Mouse (Mus musculus): ENCODE data around the gene Mast4.

The Mast4 gene

DNA sequence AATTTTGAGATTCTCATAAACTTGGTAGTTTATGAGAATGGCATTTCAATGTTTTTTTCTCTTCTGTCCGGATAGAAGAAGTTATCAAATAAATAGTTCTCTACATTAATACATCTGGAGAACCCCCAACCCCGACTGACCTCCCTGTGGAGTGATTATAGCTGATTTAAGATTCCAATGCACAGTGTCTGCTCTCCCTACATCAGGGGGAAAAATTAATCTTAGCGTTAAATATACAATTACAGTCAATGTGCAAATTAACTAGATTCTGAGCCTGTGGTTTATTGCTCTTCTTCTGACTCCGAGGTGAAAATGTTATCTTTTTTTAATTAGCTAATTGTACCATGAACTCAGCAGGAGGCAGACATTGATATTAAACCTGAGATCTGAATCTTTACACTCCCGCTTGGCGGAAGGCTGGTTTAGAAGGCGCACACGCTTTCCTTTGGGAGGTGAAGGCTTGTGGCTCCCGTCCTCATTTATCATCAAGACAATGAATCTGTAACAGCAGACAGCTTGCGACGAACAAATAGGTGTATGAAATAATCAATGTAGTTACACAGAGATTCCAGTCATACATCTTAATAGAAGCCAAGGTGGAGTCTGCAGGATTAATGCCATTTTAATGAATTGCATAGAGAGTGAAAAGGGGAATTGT is 274.2 kb downstream of the Mast4 start:
- no peak for DNase-seq (ENCODE audit: low spot score in 2 of 2)

- DNase-seq (ENCODE audit: low spot score in 2 of 2) = no peak
Measured at GRCm38 (mm10) chr13:103056451-103056850, 277.8 kb downstream of the Mast4 start.

DNA sequence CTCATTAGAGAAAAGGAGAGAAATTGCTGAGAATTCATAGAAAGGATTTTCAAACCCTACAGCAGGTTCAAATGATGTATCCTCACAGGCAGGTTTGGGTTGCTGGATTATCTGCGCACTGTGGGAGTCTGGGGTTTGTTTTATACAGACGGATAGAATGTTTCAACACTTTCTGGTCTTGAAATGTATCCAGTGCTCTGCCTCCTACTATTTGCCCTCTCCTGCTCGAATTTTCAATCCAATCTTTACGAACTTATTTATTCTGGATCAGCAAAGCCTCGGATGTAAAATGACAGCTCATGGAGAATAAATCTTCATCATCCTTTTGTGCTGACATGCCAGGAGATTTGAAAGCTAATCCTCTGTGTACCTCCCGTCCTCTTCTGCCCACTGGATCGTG is 281.6 kb downstream of the Mast4 start:
- DNase-seq (ENCODE audit: low spot score in 2 of 2) = no peak

DNA sequence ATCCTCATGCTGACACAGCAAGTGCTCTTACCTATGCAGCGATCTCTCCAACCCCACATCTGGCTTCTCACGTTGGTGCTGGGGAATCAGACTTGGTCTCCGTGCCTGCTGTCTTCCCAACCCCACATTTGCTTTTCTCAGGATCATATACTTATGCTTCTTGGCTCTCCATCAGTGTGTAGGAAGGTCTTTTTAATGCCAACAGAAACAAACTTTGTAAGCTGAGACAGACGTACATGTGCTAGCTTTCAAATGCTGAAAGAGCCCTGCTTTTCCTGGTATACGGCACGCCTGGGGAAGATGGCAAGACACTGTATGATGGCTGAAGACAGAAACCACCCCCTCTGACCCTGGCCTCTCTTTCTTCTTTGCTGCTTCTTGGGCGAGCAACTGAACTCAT is 285.3 kb downstream of the Mast4 start:
- DNase-seq (ENCODE audit: low spot score in 2 of 2) = no peak

DNA sequence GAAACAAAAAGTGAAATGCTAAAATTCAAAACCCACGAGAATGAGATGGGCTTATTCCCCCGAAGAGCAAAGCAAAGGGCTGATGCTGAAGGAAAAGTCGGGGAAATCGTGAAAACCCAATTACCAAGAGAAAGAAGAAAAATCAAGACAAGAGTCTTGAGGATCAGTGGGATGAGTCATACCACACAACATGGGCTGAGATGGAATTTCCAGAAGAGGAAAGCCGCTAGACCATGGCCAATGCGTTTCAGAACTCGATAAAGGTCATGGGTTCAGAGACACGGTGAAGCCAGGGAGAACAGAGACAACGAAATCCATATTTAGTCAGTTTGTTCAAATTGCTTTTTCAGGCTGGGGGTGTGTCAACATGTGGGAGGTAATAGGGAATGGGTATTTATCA is 290.6 kb downstream of the Mast4 start:
- DNase-seq (ENCODE audit: low spot score in 2 of 2) = no peak

GRCm38 (mm10) chr13:103043011-103043410 is 291.3 kb downstream of the Mast4 start:
- no peak for DNase-seq (ENCODE audit: low spot score in 2 of 2)

GRCm38 (mm10) chr13:103037466-103037865 is 296.8 kb downstream of the Mast4 start:
- DNase-seq (ENCODE audit: low spot score in 2 of 2) = no peak

GRCm38 (mm10) chr13:103029377-103029776 is 304.9 kb downstream of the Mast4 start:
- DNase-seq (ENCODE audit: low spot score in 2 of 2) = no peak

DNA sequence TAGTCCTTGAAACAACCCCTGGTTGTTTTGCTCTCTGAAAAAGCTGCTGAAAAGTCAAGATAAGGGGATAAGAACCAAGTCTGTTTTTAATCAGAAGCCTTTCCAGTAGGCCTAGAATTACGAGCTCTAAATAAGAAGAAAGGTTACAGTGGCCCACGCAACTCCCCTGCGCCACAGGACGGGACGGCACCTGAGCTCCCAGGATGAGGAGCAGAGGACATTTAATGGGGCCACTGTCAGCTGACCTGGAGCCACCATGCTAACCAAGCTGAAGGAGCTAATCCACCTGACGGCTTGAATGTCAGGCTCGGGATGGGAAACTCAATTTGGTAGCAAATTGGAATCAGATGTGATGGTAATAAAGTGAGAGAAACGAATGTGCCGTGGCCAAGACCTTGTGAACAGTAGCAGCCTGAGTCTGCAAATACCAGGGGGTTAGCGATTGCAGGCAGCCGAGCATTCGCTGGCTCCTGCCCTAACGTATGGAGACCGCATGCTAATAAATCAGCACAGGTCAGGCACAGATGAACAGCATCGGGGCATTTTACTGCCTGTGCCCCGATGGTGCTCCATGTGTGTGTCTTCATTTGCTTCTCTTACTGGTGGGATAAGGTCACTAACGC is 306.7 kb downstream of the Mast4 start:
- DNase-seq (ENCODE audit: low spot score in 2 of 2) = no peak

DNA sequence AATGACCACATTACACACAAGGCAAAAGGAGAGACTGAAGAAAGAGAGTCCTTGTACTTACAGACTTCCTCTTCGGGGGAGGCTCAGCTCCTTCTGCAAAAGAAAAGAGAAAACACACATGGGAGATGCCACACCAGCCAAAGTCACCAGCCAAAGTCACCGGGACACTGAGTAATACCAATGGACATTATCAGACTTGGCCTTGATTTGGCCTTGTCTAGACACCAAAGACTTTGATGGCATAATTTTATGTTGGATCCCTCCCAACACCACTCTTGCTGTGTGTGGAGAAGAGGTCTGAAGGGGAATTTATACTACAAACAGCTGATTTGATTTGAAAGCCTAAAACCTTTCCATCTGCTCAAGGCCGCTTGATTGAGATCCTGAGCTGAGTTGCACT is 308.8 kb downstream of the Mast4 start:
- no peak for DNase-seq (ENCODE audit: low spot score in 2 of 2)

DNA sequence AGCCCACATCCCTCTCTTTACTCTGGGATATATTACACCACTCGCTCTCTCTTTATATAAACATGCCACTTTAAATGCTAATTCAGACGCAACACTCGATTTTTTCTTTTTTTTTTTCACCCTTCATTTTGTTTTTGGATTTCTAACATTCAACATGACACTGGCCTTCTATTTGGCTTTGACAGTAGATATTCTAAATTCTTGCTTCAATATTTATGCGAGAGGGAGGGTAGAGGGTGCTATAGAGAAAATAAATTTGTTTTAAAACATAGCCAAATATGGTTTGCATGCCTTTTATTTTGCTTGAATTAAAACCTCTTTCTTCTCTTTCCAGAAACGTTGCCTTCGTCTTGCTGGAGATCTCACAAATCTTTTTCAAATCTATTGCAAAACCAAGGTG is 315.8 kb downstream of the Mast4 start:
- DNase-seq (ENCODE audit: low spot score in 2 of 2) = no peak

GRCm38 (mm10) chr13:103017661-103018060 is 316.6 kb downstream of the Mast4 start:
- DNase-seq (ENCODE audit: low spot score in 2 of 2) = no peak

GRCm38 (mm10) chr13:103015131-103015750 is 319.1 kb downstream of the Mast4 start:
- no peak for DNase-seq (ENCODE audit: low spot score in 2 of 2)

DNA sequence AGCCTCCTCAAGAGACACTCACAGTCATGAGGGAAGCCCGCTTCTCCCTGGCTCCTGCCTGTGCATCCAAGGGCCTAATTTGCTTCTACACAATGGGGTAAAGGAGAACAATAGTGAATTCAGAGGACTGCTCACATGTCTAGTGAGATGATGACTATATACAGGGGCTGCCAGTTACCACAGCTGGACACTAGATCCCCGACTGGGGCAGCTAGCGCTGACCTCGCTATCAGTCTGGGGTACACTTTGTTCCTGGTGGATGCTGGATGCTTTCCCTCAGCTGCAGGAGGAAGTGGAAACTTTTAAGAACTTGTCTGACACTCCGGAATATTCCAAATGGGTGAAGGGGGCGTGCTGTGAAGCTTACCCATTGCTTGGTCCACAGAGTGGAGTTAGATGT is 319.7 kb downstream of the Mast4 start:
- no peak for DNase-seq (ENCODE audit: low spot score in 2 of 2)

GRCm38 (mm10) chr13:103014222-103014621 is 320.1 kb downstream of the Mast4 start:
- DNase-seq (ENCODE audit: low spot score in 2 of 2) = no peak

DNA sequence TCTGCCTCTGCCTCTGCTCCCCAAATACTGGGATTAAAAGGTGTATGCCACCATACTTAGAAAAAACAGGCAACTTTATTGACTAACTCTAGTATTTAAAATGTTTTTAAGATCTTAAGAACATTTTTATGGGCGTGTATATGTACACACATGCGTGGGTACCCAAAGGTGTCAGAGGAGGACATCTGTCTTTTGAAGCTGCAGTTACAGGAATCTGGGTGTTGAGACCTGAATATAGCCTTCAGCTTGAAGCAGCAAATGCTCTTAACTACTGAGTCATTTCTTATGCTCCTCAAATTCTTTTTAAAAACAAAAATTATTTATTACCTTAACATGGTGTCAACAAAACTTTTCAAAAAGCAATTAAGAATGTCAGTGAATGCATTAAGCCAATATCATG is 329.1 kb downstream of the Mast4 start:
- DNase-seq (ENCODE audit: low spot score in 2 of 2) = no peak

- DNase-seq (ENCODE audit: low spot score in 2 of 2) = no peak
Measured at GRCm38 (mm10) chr13:103001831-103002230, 332.5 kb downstream of the Mast4 start.

- DNase-seq (ENCODE audit: low spot score in 2 of 2) = no peak
Measured at GRCm38 (mm10) chr13:103000891-103001290, 333.4 kb downstream of the Mast4 start.

GRCm38 (mm10) chr13:102994098-102994497 is 340.2 kb downstream of the Mast4 start:
- no peak for DNase-seq (ENCODE audit: low spot score in 2 of 2)

DNA sequence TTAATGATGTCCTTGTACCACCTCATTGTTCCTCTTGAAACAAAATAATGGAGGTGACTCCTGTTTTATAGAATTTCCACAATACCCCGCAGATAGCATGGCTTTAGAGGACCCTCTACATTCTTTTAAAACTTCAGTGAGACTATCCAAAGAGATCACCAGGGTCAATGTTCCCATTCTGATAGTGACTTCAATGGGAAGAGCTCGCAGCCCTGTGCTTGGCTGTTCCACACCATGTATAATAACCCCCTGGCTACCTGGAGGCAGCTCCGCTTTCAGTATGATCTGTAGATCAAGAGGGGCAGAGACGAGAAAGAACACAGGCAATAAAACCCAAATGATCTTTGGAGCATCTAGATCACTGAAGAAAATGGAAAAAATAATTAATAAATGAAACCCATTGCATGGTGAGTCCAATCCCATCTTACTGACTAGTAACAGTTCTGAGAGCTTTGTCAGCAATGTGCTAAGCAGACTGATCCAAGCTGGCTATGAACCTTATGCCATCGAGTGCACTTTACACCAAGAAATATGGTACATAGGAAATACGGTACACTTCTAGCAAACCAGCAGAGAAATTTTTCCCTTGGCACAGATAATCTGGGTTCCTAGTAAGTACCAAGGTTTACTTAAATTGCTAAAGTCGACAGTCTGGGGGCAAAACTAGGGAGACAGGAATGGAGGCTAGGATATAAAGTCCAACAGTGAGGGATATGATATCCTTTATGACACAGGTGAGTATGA is 341.4 kb downstream of the Mast4 start:
- no peak for DNase-seq (ENCODE audit: low spot score in 2 of 2)

DNA sequence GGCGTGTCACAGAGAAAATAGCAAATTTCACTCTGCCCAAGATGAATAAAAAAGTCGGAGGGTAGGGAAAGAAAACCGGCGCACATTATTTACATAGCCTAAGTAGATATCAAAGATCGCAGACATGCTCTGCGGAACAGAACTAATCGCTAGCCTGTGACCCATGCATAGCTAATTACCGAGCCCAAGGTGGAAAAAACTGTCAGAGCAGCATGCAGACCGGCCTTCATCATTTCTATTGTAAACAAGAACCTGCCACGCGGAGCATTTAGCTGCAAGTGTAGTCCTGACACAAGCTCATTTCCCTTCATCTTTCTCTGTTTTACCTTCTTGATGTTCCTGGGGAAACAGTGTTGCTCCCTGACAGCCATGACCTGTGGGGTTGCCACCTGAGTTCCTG is 342.4 kb downstream of the Mast4 start:
- no peak for DNase-seq (ENCODE audit: low spot score in 2 of 2)

DNA sequence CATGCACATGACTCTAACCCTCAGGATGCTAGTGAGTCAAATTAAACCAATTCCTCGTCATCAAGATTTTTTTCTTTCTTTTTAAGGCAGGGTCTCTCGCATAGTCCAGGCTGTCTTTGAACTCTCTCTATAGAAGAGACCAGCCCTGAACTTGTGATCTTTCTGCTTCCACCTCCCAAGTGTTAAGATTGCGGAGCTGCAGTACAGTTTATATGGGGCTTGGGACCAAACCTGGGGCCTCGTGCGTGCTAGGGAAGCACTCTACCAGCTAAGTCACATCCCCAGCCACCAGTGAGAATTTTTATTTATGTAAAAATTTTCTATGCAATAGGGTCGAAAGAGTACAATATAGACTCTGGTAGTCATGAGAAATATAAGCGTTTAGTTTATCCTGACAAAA is 343.1 kb downstream of the Mast4 start:
- no peak for DNase-seq (ENCODE audit: low spot score in 2 of 2)

DNA sequence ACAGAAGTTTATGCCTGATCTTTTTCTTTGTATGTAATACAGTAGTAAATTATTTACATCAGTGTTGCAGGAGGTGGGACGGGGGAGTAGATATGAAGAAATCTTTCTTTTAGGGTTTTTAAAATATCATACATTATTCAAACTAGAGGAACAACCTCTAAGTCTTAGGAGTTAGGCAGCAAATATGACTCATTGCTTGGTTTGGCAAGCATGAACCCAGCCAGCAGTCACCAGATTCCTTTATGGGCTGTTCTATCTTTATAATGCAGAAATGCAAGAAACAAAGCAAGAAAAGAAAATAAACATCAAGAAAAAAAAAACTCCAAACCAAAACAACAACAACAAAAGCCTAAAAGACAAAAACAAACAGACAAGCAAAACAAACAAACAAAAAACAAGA is 344.2 kb downstream of the Mast4 start:
- DNase-seq (ENCODE audit: low spot score in 2 of 2) = no peak

Data from frontal cortex, postnatal 14 days (tissue).